Mouse (Mus musculus): Measurements from ENCODE around the gene Erp27. TPM values are rescaled to one million over a fixed set of nuclear protein-coding genes. Genes with fewer than 3 reads are reported as not detected.
A peak's percentile ranks its signal among the peaks of the same experiment; 100 is the strongest.

Erp27 gene
- polyA plus RNA-seq, 1 experiment from 2014 or later, result 0.66 TPM

GRCm38 (mm10) chr6:136917885-136918284 lies 4.1 kb downstream of the Erp27 start:
- no peaks in the 10 kb centered on the region for H3K36me3 ChIP-seq
- peaks cover 8% of the 10 kb centered on the region for H3K4me1 ChIP-seq
- no peak overlapping the region for H3K9ac ChIP-seq (replicated peaks)
- no peaks in the 10 kb centered on the region for H3K9me3 ChIP-seq
- no peaks in the 10 kb centered on the region for H3K27me3 ChIP-seq
- no peak overlapping the region for H3K27ac ChIP-seq (replicated peaks)
- no peak overlapping the region for H3K4me3 ChIP-seq
- no peak overlapping the region for H3K4me2 ChIP-seq (replicated peaks)
- 4% methylated on average over 2 of the region's 2 CpGs for WGBS
- no peak for ATAC-seq (replicated peaks)

GRCm38 (mm10) chr6:136915721-136916395 lies 6.1 kb downstream of the Erp27 start:
- WGBS, result 87% methylated on average over 8 of the region's 8 CpGs
- ATAC-seq (replicated peaks), result no peak

GRCm38 (mm10) chr6:136914234-136914633 lies 7.7 kb downstream of the Erp27 start:
- Histone ChIP-seq H3K9ac (replicated peaks) (no peak overlapping the region), H3K4me1 (peaks cover 13% of the 10 kb centered on the region), H3K9me3 (no peaks in the 10 kb centered on the region), H3K36me3 (no peaks in the 10 kb centered on the region), H3K27ac (replicated peaks) (no peak overlapping the region), H3K27me3 (no peaks in the 10 kb centered on the region), H3K4me3 (no peak overlapping the region), H3K4me2 (replicated peaks) (no peak overlapping the region)
- 96% methylated on average over 6 of the region's 6 CpGs for WGBS
- no peak for ATAC-seq (replicated peaks)

More at GRCm38 (mm10) chr6:136915721-136916395, 6.1 kb downstream of the Erp27 start:
- Histone ChIP-seq H3K27ac (replicated peaks) (no peak overlapping the region), H3K4me1 (peaks cover 8% of the 10 kb centered on the region), H3K9ac (replicated peaks) (no peak overlapping the region), H3K36me3 (no peaks in the 10 kb centered on the region), H3K4me3 (no peak overlapping the region), H3K9me3 (no peaks in the 10 kb centered on the region), H3K27me3 (no peaks in the 10 kb centered on the region), H3K4me2 (replicated peaks) (no peak overlapping the region)

- Histone ChIP-seq H3K9me3 (no peaks in the 10 kb centered on the region), H3K4me2 (replicated peaks) (peak overlapping the region; percentile 30), H3K4me3 (peak overlapping the region; percentile 8; the same call in 1 of the 2 replicates), H3K9ac (replicated peaks) (no peak overlapping the region), H3K4me1 (peaks cover 13% of the 10 kb centered on the region), H3K36me3 (no peaks in the 10 kb centered on the region), H3K27ac (replicated peaks) (no peak overlapping the region), H3K27me3 (no peaks in the 10 kb centered on the region)
- ATAC-seq (replicated peaks), result peak; percentile 84
- 21% methylated on average over 18 of the region's 18 CpGs for WGBS
These were observed 8.4 kb downstream of the Erp27 start for GRCm38 (mm10) chr6:136913384-136914126.

GRCm38 (mm10) chr6:136912751-136913265 lies 9.2 kb downstream of the Erp27 start:
- Histone ChIP-seq H3K9me3 (no peaks in the 10 kb centered on the region), H3K4me3 (no peak overlapping the region), H3K9ac (replicated peaks) (no peak overlapping the region), H3K4me2 (replicated peaks) (no peak overlapping the region), H3K27ac (replicated peaks) (no peak overlapping the region), H3K27me3 (no peaks in the 10 kb centered on the region), H3K36me3 (no peaks in the 10 kb centered on the region), H3K4me1 (peaks cover 13% of the 10 kb centered on the region)
- ATAC-seq (replicated peaks), result 0 out of 2 replicates have a peak, but pooled peaks have one; percentile 19
- WGBS, result 90% methylated on average over 1 of the region's 2 CpGs

GRCm38 (mm10) chr6:136910247-136910890 lies 11.6 kb downstream of the Erp27 start:
- H3K36me3 ChIP-seq, result no peaks in the 10 kb centered on the region
- no peaks in the 10 kb centered on the region for H3K27me3 ChIP-seq
- no peak overlapping the region for H3K4me3 ChIP-seq
- WGBS, result 80% methylated on average over 9 of the region's 9 CpGs
- no peak overlapping the region for H3K4me2 ChIP-seq (replicated peaks)
- H3K9ac ChIP-seq (replicated peaks), result no peak overlapping the region
- no peaks in the 10 kb centered on the region for H3K9me3 ChIP-seq
- H3K27ac ChIP-seq (replicated peaks), result no peak overlapping the region
- H3K4me1 ChIP-seq, result peaks cover 13% of the 10 kb centered on the region
- ATAC-seq (replicated peaks), result no peak

- 0 out of 2 replicates have a peak, but pooled peaks cover 5% of the 10 kb centered on the region for H3K4me1 ChIP-seq
- H3K27ac ChIP-seq (replicated peaks), result no peak overlapping the region
- H3K9ac ChIP-seq (replicated peaks), result no peak overlapping the region
- H3K36me3 ChIP-seq, result no peaks in the 10 kb centered on the region
- H3K4me3 ChIP-seq, result no peak overlapping the region
- no peak for ATAC-seq (replicated peaks)
- no peaks in the 10 kb centered on the region for H3K9me3 ChIP-seq
- no peaks in the 10 kb centered on the region for H3K27me3 ChIP-seq
- no peak overlapping the region for H3K4me2 ChIP-seq (replicated peaks)
- WGBS, result 89% methylated on average over 10 of the region's 10 CpGs
These were observed 15.1 kb downstream of the Erp27 start for GRCm38 (mm10) chr6:136906937-136907293.

GRCm38 (mm10) chr6:136906283-136906936 lies 15.6 kb downstream of the Erp27 start:
- H3K27me3 ChIP-seq, result no peaks in the 10 kb centered on the region
- 0 out of 2 replicates have a peak, but pooled peaks cover 5% of the 10 kb centered on the region for H3K4me1 ChIP-seq
- WGBS, result 86% methylated on average over 19 of the region's 19 CpGs
- H3K4me3 ChIP-seq, result no peak overlapping the region
- no peaks in the 10 kb centered on the region for H3K9me3 ChIP-seq
- H3K27ac ChIP-seq (replicated peaks), result no peak overlapping the region
- no peaks in the 10 kb centered on the region for H3K36me3 ChIP-seq
- no peak overlapping the region for H3K4me2 ChIP-seq (replicated peaks)
- ATAC-seq (replicated peaks), result no peak
- no peak overlapping the region for H3K9ac ChIP-seq (replicated peaks)

GRCm38 (mm10) chr6:136903885-136904470 lies 18.0 kb downstream of the Erp27 start:
- 64% methylated on average over 8 of the region's 8 CpGs for WGBS
- H3K4me3 ChIP-seq, result no peak overlapping the region

GRCm38 (mm10) chr6:136902527-136902926 lies 19.5 kb downstream of the Erp27 start:
- no peak overlapping the region for H3K9ac ChIP-seq (replicated peaks)
- H3K36me3 ChIP-seq, result no peaks in the 10 kb centered on the region
- H3K27ac ChIP-seq (replicated peaks), result no peak overlapping the region
- no peaks in the 10 kb centered on the region for H3K27me3 ChIP-seq
- H3K4me3 ChIP-seq, result no peak overlapping the region
- no peaks in the 10 kb centered on the region for H3K4me1 ChIP-seq
- 93% methylated on average over 9 of the region's 9 CpGs for WGBS
- H3K4me2 ChIP-seq (replicated peaks), result no peak overlapping the region
- ATAC-seq (replicated peaks), result no peak
- no peaks in the 10 kb centered on the region for H3K9me3 ChIP-seq

More at GRCm38 (mm10) chr6:136903885-136904470, 18.0 kb downstream of the Erp27 start:
- Histone ChIP-seq H3K36me3 (no peaks in the 10 kb centered on the region), H3K27ac (replicated peaks) (no peak overlapping the region), H3K4me2 (replicated peaks) (no peak overlapping the region), H3K27me3 (no peaks in the 10 kb centered on the region), H3K9me3 (no peaks in the 10 kb centered on the region), H3K9ac (replicated peaks) (no peak overlapping the region), H3K4me1 (no peaks in the 10 kb centered on the region)
- no peak for ATAC-seq (replicated peaks)

- H3K27ac ChIP-seq (replicated peaks), result no peak overlapping the region
- H3K9ac ChIP-seq (replicated peaks), result no peak overlapping the region
- no peaks in the 10 kb centered on the region for H3K36me3 ChIP-seq
- no peak overlapping the region for H3K4me2 ChIP-seq (replicated peaks)
- no peak overlapping the region for H3K4me3 ChIP-seq
- WGBS, result 78% methylated on average over 2 of the region's 2 CpGs
- H3K4me1 ChIP-seq, result no peaks in the 10 kb centered on the region
- H3K27me3 ChIP-seq, result no peaks in the 10 kb centered on the region
- no peaks in the 10 kb centered on the region for H3K9me3 ChIP-seq
- no peak for ATAC-seq (replicated peaks)
These were observed 21.0 kb downstream of the Erp27 start for GRCm38 (mm10) chr6:136901010-136901409.
